Mouse (Mus musculus) neutrophil, adult 5-6 weeks (primary cell): ENCODE data around the gene Tmcc3. TPM values are rescaled to one million over a fixed set of nuclear protein-coding genes. Genes with fewer than 3 reads are reported as not detected.

Source experiments
- ATAC-seq: fragments of 151-379, 151-347 bp; 2 replicates; pipeline ENCODE4 v1.8.0; 2017; ENCODE audit warnings: mild to moderate bottlenecking, moderate TSS enrichment; ENCODE audit not compliant: insufficient number of reproducible peaks, poor library complexity, low FRiP score, severe bottlenecking; ENCODE audit errors: extremely low read depth
- total RNA-seq: library from RNA; stranded (forward); fragments of 200-1000 nt; gene quantifications from 2 replicates; pipeline ENCODE4 v1.2.3, GENCODE M21; 2017

The Tmcc3 gene
- total RNA-seq, 1 experiment from 2014 or later, result 15.4 TPM

- ATAC-seq, result no peak
Observed at GRCm38 (mm10) chr10:94352877-94353853, 41.4 kb downstream of the Tmcc3 start.

- ATAC-seq, result no peak
Observed at GRCm38 (mm10) chr10:94354005-94354404, 42.3 kb downstream of the Tmcc3 start.

GRCm38 (mm10) chr10:94354427-94354826, 42.7 kb downstream of the Tmcc3 start:
- ATAC-seq, result peak; percentile 42; the same call in 1 of the 2 replicates

- ATAC-seq, result peak; percentile 49
Observed at GRCm38 (mm10) chr10:94356504-94357169, 44.9 kb downstream of the Tmcc3 start.

- ATAC-seq, result no peak
Observed at GRCm38 (mm10) chr10:94360664-94361063, 48.9 kb downstream of the Tmcc3 start.

- ATAC-seq, result no peak
Observed at GRCm38 (mm10) chr10:94371293-94371692, 59.5 kb downstream of the Tmcc3 start.

GRCm38 (mm10) chr10:94376941-94377340, 65.2 kb downstream of the Tmcc3 start:
- no peak for ATAC-seq

GRCm38 (mm10) chr10:94377844-94378243, 66.1 kb downstream of the Tmcc3 start:
- no peak; the same call in 1 of the 2 replicates for ATAC-seq

GRCm38 (mm10) chr10:94378383-94378782, 66.6 kb downstream of the Tmcc3 start:
- peak; percentile 79 for ATAC-seq

- ATAC-seq, result no peak
Observed at GRCm38 (mm10) chr10:94380082-94380481, 68.3 kb downstream of the Tmcc3 start.

- ATAC-seq, result no peak
Observed at GRCm38 (mm10) chr10:94380662-94381392, 69.1 kb downstream of the Tmcc3 start.

- ATAC-seq, result no peak
Observed at GRCm38 (mm10) chr10:94381393-94381740, 69.6 kb downstream of the Tmcc3 start.

GRCm38 (mm10) chr10:94382618-94383017, 70.9 kb downstream of the Tmcc3 start:
- no peak for ATAC-seq

- no peak for ATAC-seq
Observed at GRCm38 (mm10) chr10:94383565-94383964, 71.8 kb downstream of the Tmcc3 start.

GRCm38 (mm10) chr10:94389219-94389618, 77.5 kb downstream of the Tmcc3 start:
- ATAC-seq, result no peak

GRCm38 (mm10) chr10:94391049-94391448, 79.3 kb downstream of the Tmcc3 start:
- no peak for ATAC-seq

GRCm38 (mm10) chr10:94394286-94394685, 82.5 kb downstream of the Tmcc3 start:
- ATAC-seq, result no peak

- ATAC-seq, result no peak
Observed at GRCm38 (mm10) chr10:94397833-94398596, 86.3 kb downstream of the Tmcc3 start.

- ATAC-seq, result no peak
Observed at GRCm38 (mm10) chr10:94400895-94401294, 89.1 kb downstream of the Tmcc3 start.
